Mouse (Mus musculus) left cerebral cortex, postnatal 14 days (tissue): ENCODE measurements at regions not wholly inside any gene's neighbourhood (a gene's known extent, or its start where the extent isn't known, plus 50 kb on each side); places are given as distances from the start of the nearest gene placed in this dataset.
"Not testable (repeated sequence)": the region's sequence is repeated elsewhere in the genome, so short reads cannot be mapped to it uniquely, and the experiment has no call there.

ENCODE experiments used
- DNase-seq, 2 experiments: peaks; one replicate each; pipeline ENCODE4 v3.0.0; 2021 to 2022; ENCODE audit warnings: low spot score in 2 of 2, mixed read lengths in 1 of 2
- intact Hi-C: fragments of 180-260 bp; cut with DNase I; formaldehyde crosslinking; loops from one replicate; pipeline ENCODE4 v1.15.1; 2025

GRCm38 (mm10) chr2:135525779-135526178 lies 133.0 kb upstream of the Plcb4 start:
- intact Hi-C loops = no loop called here
- no peak for DNase-seq

DNA sequence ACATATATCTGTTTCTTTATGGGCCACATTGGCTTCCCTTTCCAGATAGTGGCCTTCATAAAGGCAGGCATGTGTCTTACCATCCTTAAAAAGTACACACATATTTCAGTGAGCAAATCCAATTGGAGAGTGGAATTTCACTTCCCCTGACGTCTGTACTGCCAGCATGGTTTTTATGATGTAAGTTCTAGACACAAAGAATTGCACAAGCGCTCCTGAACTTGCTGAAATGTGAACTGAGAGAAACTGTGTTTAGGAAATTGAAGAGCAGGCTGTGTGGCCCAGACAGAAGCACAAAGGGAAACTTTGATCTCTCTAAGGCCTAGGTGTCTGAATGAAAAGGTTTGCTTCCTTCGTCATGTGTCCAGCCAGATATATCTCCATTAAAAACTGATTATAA lies 129.2 kb upstream of the Plcb4 start:
- intact Hi-C loops = no loop called here
- no peak for DNase-seq

DNA sequence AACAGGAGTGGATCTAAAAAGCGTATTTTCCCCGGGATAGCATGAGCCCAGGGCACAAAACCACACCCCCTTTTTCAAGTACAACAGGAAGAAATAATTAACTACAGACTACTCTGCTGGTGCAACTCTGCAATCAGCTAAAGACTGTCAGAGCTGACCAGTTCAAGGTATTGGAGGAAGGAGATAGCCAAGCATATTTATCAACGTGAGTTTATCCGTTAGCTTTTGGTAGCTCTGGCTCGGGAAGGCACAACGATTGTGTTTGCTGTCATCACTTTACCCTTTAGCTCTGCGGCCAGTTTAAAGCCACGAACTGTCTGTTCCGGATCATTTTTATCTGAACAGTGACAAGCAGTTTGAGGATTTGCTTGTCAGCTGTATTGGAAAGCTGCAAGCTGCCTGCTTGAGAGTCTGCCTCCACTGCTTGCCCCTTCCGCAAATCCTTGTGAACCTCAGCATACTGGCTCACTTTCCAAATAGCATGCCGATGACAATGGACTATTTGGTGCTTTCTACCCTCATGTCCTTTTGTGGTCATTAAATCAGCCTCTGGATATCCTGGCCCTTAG lies 122.4 kb upstream of the Plcb4 start:
- intact Hi-C loops = no loop called here
- no peak for DNase-seq

- no peak for DNase-seq
- intact Hi-C loops = no loop called here
Observed at GRCm38 (mm10) chr2:135538022-135538421, 120.8 kb upstream of the Plcb4 start.

- intact Hi-C loops = no loop called here
- peak; percentile 8 to 41 for DNase-seq
Observed at GRCm38 (mm10) chr2:135541058-135541457, 117.8 kb upstream of the Plcb4 start.

DNA sequence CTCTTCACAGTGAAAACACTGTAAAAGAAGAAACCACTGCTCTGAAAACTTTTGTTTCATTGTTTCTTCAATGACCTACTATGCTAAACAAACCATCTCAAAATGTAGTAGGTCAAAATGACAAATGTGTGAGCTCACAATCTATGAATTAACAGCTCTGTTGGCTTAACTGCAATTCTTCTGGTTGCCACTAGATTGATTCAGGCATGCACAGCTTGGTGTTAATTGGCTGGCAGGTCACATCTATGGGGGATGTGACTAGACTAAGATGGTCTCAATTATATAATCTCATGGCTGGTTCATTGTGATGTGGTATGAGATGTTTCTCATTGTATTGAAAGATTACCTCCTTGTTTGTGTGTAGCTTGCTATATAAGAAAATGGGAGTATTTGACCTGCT lies 116.9 kb upstream of the Plcb4 start:
- intact Hi-C loops = no loop called here
- DNase-seq = no peak

- intact Hi-C loops = no loop called here
- no peak for DNase-seq
Observed at GRCm38 (mm10) chr2:135544882-135545281, 113.9 kb upstream of the Plcb4 start.

DNA sequence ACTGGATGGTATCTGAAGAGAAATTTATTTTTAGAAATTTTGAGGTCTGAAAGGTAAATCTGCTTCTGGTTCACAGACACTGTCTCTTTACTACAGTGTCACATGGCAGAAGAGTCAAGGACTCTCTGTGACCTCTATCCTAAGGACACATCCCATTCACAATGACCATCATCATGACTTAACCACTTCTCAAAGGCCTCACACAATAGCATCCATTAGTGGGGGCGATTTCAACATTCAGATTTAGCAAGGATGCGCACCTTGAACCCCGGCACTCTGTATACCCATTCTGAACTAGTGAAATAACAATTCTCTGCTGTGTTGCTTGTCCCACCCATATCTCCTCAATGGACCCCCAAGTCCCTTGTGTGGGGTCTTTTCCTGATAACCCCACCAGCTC lies 110.8 kb upstream of the Plcb4 start:
- DNase-seq = no peak
- intact Hi-C loops = no loop called here

DNA sequence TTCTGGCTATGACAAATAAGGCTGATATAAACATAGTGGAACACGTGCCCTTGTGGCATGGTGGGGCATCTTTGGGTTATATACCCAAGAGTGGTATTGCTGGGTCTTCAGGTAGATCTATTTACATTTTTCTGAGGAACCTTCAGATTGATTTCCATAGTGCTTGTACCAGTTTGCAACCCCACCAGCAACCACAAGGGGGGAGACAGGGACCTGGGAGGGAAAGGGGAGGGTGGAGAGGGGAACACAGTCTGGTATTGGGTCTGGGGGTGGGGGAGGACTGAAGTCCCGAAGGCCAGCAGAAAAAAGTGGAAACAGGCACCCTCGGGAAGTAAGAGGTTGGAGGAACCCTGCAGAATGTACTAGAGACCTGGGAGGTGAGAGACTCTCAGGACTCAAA lies 105.8 kb upstream of the Plcb4 start:
- no peak for DNase-seq
- intact Hi-C loops = no loop called here

GRCm38 (mm10) chr2:135558026-135558425 lies 100.8 kb upstream of the Plcb4 start:
- DNase-seq, intact Hi-C loops: not testable (repeated sequence)

GRCm38 (mm10) chr2:135559328-135559727 lies 99.5 kb upstream of the Plcb4 start:
- intact Hi-C loops = no loop called here
- no peak for DNase-seq

DNA sequence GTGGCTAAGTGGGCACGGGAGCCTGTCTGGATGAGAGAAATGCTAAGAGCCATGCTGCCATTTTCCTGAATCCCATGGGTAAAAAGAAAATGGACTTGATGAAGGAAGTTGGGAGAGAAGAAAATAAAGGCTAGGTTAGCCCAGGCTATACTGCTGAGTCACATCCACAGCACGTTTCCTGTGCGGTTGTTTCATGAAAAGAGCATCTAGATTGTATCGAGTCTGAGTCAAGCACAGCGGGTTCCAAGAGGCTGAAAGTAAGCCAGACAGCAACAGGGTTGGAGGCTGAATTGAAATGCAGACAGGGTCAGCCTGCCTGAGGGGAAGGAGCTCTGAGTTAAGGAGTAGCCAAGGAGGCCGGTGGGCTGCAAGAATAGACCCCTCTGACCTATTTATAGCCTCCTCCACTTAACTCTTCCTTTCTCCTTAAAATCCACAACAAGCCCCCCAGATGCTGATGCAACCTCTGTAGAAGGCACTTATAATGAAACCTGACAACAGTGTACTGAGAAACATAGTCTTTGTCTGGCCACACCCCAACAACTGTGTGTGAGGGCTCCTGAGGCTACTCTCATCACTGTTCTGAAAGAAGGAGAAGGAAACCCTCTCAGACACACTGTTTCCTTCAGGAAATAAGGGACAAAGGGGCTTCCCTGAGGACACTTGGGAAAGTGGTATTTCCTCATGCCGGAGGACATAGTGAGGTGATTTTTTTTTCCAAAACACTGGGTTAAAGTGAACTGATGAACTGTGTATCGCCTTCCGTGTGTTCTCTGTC lies 98.7 kb upstream of the Plcb4 start:
- DNase-seq = no peak
- intact Hi-C loops = no loop called here

DNA sequence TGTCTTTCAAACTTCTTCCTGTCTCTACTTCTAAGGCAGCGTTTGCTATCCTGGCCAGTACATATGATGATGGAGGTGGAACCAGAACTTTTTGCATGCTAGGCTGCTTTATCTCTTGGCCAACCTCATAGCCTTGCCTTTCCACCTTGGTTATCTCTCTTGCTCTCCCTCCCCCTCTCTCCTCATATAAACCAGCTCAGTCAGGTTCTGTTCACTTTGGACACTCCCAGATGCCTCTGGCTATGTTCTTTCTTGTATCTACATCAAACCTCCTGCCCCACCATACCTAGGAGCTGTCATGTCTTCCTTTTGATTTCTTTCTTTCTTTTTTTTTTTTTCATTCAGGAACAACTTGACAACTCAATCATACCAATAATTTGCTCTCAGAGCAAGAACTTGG lies 98.0 kb upstream of the Plcb4 start:
- no peak for DNase-seq
- intact Hi-C loops = no loop called here

GRCm38 (mm10) chr2:135561716-135562115 lies 97.1 kb upstream of the Plcb4 start:
- intact Hi-C loops = no loop called here
- no peak for DNase-seq

- intact Hi-C loops = no loop called here
- peak; percentile 23 to 52 for DNase-seq
Observed at GRCm38 (mm10) chr2:135562140-135562890, 96.5 kb upstream of the Plcb4 start.

DNA sequence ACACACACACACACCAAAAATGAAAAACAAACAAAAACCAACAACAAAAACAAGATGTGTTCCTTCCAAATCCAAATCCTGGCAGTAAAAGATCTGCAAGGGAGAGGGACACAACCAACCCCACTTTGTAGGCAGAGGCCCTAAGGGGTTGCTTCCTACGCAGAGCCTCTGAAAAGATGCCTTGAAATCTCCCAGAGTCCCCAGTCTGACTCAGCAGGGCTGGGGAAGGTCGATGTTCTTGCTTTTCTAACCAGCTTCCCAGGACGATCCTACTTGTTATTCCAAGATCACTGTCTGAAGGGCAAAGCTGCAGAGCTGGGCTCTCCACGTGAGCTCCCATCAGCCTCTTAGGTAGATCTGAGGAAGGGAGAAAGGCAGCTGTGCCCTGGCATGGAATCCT lies 94.6 kb upstream of the Plcb4 start:
- DNase-seq = no peak
- intact Hi-C loops = no loop called here

GRCm38 (mm10) chr2:135568350-135568749 lies 90.5 kb upstream of the Plcb4 start:
- intact Hi-C loops = no loop called here

DNA sequence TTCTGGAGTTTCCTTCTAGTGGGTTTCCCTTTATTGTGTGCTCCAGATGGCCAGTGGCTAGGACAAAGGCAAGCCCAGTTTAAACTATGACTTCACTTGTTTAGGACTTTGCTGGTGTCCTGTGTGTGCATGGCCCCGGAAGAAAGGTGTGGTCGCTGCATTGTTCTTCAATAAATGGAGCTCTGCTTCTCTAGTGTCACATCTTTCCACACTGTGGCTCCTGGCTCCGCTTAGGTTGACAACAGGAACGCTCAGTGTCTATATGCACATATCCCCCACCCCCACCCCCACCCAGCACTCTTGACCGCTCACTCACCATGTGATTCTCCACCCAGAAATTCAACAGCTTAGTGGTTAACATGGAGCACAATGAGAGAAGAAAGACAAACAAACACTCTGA lies 87.2 kb upstream of the Plcb4 start:
- intact Hi-C loops = no loop called here
- DNase-seq = no peak

More at GRCm38 (mm10) chr2:135568350-135568749, 90.5 kb upstream of the Plcb4 start:
- no peak for DNase-seq

GRCm38 (mm10) chr2:135577228-135577627 lies 81.6 kb upstream of the Plcb4 start:
- intact Hi-C loops = no loop called here
- no peak for DNase-seq

DNA sequence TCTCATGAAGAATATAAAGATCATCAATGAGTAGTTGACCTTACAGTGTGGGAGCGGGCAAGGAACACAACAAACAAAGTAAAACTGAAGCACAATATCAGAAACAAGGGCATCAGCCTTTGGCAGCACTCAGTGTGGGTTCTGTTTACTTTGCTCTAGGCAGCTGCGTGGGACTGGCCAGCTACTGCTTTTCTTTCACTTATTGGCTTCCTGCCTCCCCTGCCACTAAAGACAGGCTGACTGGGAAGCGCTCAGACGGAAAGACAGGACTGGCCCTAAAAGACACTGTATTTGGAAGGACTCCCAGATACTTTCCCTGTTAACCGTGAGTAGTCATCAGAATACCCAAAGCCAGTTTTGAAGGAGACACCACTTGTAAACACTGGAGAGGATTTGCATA lies 80.7 kb upstream of the Plcb4 start:
- DNase-seq = peak in 1 of 2 experiments; percentile 14
- intact Hi-C loops = no loop called here

DNA sequence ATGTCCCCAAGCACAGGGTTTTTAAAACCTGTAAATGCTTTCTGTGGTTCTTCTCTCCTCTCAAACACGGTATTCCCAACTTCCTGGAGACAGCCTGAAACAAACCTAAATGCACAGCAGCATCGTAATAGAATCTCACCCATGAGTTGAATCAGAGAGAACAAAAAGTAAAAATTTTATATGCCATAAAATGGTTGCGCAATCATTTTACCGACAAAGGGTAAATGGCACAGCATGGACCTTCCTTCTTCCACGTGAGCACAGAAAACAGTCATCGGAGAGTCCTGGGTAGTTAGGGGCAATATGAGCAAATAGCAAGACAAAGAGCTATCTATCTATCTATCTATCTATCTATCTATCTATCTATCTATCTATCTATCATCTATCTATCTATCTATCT lies 79.3 kb upstream of the Plcb4 start:
- no peak for DNase-seq
- intact Hi-C loops = no loop called here
